Mouse (Mus musculus): ENCODE results near the gene Ms4a15.
A peak's percentile ranks its signal among the peaks of the same experiment; 100 is the strongest.

Gene Ms4a15

DNA sequence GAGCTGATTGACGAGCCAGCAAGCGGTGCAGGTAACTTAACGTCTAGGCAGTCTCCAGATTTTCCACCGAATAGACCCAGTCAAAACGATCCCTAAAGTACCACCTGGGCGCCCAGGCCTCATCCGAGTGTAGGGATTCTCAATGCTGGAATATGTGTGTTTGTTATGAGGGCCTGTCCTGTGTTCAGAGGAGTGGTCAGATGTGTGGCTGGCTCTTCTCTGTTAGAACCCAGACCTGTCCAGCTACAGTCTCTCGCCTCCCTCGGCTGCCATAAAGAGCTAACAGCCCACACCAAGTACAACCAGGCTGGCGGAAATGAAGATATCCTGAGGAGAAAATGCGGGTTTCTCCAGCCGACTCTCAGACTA is 33.1 kb downstream of the Ms4a15 start:
- no peak for DNase-seq (ENCODE audit: low read depth, low spot score)

DNA sequence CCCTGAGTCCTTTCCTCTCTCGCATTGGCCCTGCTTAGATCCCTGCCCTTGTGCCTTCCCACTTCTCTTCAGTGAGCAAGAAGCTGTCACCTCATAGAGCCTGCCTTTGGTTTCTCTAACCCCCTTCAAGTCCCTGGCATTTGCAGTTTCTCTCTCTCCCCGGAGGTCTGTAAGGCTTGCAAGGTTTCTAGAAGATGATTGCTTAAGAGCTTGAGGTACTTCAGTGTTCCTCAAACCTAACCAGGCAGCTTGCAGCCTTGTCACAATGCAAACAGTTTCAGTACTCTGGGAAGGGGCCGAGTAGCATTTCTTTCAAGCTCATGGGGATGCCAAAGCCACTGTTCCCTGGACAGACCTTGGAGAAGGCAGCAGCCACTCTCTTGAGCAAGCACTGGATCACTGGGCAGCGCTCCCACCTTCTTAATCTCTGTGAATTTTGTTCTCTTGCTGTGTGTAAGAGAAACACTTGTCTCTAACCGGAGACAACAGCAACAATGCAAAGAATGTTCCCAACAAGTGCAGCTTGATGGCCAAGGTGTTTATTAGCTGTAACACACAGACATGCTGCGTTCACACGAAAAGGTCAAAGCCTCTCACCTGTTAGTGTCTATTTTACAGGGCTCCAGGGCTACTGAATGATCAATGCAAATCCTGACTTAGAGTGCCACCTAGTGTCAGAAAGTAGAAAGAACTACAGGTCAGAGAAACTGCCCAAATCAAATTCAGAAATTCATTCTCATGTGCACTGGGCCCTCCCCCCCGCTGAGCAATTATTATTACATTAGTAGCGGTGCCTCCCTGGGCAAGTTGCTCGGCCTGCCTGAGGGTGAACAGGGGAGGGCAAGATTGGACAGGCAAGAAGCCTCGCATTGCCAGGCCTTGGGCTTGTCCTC is 33.7 kb downstream of the Ms4a15 start:
- DNase-seq (ENCODE audit: low read depth, low spot score): peak; percentile 86

DNA sequence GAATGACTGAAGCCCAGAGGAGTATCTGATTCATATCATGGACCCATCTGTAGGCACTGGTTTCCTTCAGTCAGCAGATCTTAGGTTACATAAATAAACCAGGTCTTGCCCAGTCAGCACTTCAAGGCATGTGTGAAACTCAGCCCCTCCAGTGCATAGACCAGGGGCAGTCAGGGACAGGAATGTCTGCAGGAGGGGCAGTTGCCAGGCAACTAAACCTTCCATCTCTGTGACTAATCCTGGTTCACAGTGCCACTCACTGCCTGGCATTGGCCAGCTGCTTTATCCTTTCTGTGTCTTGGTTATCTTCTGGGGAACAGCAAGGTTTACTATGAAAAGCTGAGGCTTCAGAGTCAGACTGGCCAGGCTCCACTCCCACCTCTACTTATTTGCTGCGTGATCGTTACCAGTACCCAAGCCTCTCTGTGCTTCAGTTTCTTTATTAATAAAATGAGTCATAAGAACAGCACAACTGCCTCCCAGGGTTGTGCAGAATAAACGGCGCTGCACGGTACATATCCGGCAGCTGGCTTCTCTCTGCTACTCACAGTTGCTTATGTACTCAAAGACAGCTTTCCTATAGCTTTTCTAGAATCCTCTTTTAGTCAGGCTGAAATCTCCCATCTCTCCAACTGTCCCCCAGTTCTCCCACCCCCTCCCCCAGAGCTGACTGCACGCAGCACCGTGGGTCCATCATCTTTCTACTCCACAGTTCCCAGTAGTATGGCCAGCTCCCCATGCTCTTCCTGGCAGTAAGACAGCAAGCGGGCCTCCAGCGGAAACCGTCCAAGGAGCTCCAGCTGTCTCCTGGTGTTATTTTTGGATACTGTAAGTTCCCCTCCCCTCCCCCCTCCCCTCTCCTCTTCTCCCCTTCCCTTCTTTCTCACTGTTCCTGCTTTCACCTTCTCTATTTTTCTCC is 40.8 kb downstream of the Ms4a15 start:
- no peak for DNase-seq (ENCODE audit: low read depth, low spot score)

DNA sequence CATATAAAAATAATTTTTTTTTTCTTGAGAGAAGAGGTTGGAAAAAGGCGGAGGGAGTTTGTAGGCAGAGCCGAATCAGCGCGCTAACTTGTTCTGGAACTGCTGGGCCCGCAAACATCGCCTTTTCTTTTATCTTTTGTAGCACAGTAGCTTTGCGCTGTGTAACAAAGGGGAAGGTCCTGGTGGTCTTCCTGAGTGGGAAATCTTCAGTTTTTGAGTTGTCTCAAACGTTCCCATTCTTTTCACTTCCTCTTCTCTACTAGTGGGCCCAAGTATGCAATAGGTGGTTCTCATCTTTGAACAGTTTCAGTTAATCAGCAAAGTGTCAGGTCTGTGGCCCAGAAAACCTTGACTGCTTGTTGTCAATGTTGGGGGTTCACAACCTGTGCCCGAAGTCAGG is 43.5 kb downstream of the Ms4a15 start:
- DNase-seq (ENCODE audit: low read depth, low spot score): no peak

DNA sequence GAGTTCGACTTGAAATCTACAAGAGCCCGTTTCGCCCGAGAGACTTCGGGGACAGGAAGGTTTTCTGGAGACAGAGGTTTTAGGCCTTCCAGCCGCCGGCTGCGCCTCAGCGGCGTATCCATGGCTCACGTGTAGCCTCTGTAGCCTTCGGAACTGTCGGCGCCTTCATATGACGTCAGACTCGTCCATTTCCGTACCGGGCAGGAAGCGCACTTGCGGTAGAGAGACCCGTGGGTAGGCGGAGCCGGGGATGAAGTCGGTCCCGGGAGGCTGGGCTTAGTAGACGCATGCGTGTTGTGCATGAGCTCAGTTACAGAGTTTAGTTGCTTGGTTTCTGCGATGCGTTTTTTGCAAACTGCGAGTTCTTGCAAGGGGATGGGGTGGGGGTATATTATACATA is 43.9 kb downstream of the Ms4a15 start, which contains the start of gene Ccdc86:
Gene Ccdc86 (minus strand): TSS at position 155 of the 400 bp plus-strand sequence.
- DNase-seq (ENCODE audit: low read depth, low spot score): peak; percentile 99

DNA sequence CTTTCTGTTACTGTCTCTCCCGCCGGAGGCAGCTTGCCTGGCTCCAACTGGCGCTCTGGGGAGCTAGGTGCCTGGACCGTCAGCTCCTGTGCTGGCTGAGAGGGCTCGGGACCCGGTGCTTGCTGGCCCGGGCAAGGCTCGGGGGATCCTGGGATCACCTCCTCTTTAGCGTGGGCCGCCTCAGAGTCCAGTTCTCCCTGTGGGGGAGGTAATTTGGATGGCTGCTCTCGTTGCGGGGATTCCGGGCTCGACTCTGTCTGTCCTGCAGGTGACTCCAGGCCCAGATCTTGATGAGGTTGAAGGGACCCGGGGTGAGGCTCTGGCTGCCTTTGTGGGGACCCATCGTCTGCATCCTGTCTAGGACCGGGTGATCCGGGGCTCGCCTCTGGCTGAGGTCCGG is 44.6 kb downstream of the Ms4a15 start:
- peak; percentile 39 for DNase-seq (ENCODE audit: low read depth, low spot score)

DNA sequence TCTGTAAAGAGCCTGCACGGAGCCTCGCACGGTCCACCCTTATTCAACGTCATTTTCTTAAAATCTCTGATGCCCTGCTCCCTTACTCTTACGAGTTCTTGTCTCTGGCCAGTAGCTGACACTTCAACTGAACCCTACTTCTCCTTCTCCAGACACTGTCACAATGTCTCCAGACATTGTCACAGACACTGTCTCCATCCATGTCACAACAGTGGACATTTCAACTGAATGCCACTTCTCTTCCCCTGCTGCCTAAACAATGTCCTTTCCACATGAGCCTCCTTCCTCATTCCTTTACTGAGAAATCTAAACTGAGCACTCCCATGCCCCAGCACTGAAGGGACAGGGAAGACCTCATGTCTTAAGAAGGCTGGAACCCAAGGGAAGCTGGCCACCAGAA is 45.8 kb downstream of the Ms4a15 start:
- no peak for DNase-seq (ENCODE audit: low read depth, low spot score)

DNA sequence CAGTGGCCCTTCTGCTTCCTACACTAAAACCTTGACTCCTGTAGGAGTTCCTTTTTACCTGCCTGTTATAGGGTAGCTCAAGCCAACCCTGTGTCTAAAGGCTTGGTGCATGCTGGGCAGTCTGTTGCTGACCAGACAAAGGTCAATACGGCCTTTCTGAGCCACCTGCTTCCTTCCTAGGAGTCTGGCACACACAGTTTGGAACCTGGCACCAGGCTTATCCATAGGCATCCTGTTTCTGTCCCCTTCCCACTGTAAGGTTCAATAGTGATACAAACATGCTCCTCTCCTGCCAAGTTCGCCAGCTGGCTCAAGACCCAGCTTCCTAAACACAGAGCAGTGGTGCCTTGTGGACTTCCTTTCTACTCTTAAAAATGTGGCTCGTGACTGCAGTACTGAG is 46.5 kb downstream of the Ms4a15 start:
- DNase-seq (ENCODE audit: low read depth, low spot score): no peak

DNA sequence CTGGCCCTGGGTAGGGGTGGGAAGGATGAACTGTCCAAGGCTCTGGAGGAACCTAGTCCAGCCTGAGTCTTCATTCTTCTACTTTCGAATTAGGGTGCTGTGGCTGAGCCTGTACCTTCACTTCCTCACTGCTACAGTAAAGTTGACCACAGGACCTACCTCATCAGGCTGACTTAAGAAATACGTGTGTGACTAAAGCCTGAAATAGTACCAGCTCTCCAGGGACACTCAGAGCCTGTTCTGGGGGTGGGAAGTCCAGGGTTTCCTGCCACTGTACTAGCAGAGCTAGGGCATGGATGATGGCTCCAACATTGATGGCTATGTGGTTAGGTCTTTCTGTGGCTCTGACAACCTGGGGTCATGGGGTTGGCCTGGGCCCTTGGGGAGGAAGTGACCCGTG is 49.1 kb downstream of the Ms4a15 start:
- DNase-seq (ENCODE audit: low read depth, low spot score): no peak

DNA sequence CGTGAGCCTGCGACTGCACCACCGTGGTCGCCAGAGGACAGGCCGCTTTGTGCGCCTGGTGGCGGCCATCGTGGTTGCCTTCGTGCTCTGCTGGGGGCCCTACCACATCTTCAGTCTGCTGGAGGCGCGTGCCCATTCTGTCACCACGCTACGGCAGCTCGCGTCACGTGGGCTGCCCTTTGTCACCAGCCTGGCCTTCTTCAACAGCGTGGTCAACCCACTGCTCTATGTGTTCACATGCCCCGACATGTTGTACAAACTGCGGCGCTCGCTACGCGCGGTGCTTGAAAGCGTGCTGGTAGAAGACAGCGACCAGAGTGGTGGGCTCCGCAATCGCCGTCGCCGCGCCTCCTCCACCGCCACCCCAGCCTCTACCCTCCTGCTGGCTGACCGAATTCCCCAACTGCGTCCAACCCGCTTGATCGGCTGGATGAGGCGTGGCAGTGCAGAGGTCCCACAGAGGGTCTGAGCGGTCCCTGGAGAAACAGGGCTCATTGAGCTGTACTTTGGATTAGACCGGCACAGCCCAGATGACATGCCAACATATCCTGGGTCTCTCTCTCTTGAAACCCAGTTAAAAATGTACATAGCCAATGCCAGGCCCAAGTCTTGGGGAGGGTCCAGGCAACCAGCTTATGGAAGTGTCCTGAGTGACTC is 52.1 kb downstream of the Ms4a15 start:
- DNase-seq (ENCODE audit: low read depth, low spot score): no peak

DNA sequence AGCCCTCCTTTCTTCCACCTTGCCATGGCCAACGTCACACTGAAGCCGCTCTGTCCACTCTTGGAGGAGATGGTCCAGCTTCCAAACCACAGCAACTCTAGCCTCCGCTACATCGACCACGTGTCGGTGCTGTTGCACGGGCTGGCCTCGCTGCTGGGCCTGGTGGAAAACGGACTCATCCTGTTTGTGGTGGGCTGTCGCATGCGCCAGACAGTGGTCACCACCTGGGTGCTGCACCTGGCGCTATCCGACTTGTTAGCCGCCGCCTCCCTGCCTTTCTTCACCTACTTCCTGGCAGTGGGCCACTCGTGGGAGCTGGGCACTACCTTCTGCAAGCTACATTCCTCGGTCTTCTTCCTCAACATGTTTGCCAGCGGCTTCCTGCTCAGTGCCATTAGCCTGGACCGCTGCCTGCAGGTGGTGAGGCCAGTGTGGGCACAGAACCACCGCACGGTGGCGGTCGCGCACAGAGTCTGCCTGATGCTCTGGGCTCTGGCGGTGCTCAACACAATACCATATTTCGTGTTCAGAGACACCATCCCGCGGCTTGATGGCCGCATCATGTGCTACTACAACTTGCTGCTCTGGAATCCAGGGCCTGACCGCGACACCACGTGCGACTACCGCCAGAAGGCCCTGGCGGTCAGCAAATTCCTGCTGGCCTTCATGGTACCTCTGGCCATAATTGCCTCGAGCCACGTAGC is 52.8 kb downstream of the Ms4a15 start:
- peak; percentile 82 for DNase-seq (ENCODE audit: low read depth, low spot score)

DNA sequence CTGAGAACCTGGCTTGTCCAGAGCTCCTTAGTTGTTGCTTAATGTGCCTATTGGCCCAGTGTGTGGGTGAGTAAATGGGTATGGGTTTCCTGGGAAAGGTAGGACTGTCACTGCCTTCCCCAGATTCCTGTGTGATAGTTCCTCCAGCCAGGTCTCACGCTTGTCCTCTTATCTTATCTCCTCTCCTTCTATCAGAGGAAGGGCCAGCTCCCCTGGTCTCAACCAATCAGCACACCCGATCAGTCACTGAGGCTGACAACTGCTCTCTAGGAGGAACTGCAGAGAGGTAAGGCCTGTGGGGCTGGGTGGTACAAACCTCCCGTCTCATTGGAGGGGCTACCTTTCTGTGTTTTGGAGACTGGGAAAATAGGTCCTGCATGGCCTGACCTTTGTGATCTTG is 54.3 kb downstream of the Ms4a15 start:
- DNase-seq (ENCODE audit: low read depth, low spot score): no peak

DNA sequence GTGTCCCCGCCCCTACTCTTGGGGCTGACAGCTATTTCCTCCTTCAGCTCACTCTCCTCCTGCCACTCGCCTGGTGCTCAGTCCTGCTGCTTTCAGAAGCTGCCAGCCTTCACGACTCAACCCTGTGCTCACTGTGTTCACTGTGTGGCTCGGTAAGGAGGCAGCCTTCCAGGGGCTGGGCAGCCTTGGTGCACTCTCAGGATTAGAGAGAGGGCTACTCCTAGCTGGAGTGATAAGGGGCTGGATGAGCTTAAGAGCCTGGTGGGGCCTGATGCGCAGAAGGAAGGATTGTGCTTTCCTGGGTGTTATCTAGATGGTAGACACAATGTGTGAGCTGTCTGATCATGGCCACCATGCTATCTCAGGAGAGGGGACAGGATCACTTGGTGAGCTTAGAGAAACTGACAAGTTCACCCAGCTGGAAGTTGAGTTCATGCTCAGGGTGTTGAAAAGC is 55.9 kb downstream of the Ms4a15 start, which contains the start of gene Ptgdr2:
Gene Ptgdr2 (plus strand): TSS at position 51 of the 454 bp plus-strand sequence.
- no peak for DNase-seq (ENCODE audit: low read depth, low spot score)

DNA sequence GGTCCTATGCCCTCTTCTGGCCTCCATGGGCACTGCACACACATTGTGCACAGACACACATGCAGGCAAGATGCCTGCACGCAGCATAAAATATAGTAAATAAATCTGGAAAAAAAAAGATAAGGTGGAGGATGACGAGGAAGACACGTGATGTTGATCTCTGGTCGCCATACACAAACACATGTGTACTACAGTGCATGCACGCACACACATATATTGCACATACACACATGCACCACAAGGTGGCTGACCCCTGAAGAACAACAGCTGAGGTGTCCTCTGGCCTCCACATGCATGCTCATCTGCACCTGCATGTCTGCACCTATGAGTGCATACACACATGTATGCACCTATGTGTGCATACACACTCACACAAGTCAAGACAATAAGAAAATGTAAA is 57.0 kb downstream of the Ms4a15 start:
- DNase-seq (ENCODE audit: low read depth, low spot score): no peak

DNA sequence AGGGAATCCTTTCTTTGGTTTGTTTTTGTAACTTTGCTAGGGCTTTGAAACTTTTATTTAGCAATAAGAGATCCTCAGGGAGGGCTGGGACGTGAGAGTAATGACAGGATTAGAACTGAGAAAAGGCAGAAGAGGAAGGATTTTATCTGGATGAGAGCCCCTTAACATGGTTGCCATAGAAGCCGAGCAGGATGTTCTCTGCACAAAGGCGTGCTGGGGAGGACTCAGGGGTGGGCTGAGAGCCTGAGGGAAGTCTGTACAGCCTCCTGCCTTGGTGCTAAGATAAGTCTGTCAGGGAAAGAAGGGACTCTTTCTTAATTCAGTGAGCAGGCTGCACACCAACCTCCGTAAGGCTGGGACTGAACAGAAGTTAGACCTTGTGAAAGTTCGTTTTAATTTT is 58.0 kb downstream of the Ms4a15 start:
- no peak for DNase-seq (ENCODE audit: low read depth, low spot score)

DNA sequence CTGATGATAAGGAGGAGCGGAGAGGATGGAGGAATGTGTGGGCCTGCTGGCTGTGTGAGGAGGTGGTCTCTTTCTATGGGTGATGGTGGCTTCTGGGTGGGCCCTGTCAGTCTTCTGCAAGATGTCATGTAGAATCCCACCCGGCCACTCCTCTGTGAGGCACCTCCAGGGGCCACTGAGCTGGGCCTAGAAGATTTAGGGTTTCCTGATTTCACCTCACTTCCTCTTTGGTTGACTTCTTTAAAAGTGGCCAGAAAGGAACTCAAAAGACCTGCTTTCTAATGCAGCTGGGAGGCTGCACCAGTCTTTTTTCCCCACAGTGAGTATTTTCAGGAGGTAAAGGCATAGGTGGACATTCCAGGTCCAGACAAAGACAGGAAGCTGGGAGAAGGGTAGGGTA is 62.4 kb downstream of the Ms4a15 start:
- no peak for DNase-seq (ENCODE audit: low read depth, low spot score)

Data from CD4-positive, CD25-positive, alpha-beta regulatory T cell, adult 2 months (primary cell).